Mouse (Mus musculus): ENCODE data around the gene Trpc5.

Trpc5 gene

DNA sequence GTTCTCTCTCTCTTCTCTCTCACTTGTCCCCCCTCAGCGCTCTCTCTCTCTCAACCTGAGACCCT is at the start of gene Trpc5:
Gene Trpc5, minus strand, starts transcription at position 39 of the 65 bp plus-strand sequence.
- no peak for DNase-seq (ENCODE audit: low read depth, low spot score)

- DNase-seq (ENCODE audit: low read depth, low spot score) = no peak
These were observed 28.4 kb upstream of the Trpc5 start for GRCm38 (mm10) chrX:144716330-144716729.

DNA sequence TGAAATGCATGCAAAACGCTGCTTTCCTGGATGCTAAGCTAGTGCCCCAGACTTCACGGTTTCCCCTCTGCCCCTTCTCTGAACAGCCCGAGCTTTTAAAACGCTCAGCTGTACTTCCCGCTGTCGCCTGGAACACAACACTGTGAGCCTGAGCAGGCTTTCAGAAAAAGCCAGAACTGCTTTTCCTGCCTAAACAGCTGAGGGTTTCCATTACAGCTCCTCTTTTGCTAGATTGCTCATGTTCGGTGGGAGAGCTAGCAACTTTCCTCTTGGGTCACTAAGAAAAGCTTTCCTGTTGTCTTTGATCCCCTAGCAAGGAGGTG is 1.8 kb upstream of the Trpc5 start:
- no peak for DNase-seq (ENCODE audit: low read depth, low spot score)

DNA sequence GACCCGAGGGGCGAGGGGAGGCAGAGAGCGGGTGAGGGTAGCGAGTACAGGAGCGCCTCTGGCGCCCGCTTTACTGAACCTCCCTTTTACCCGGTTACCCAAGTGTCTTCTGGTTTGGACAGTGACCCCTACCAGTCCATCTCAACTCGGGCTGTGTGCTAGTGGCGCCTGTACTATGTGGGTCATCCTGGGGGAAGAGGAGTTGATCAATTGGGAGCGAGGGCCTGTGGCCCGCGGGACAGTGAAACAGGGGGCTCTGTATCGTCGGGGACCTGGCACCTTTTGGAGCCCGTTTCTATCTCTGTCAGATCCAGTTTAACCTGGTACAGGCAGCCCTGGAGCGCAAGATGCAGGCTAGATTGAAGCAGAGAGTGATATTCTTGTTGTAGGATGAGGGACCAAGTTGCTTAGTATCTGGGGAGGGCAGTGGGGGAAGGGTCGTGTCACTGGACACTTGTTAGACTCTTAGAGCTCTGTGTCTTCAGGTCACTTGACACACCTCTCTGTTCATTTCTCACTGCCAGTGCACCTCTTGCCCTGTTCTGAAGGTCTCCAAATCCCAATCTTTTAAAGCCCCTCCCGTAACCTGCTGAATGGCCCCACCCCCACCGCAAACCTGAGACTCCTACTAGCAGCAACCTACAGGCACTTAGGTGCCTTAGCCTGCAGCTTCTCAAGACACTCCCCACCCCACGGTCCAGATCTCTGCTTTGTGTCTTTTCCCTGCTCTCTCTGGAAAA is 1.3 kb upstream of the Trpc5 start:
- DNase-seq (ENCODE audit: low read depth, low spot score) = no peak

DNA sequence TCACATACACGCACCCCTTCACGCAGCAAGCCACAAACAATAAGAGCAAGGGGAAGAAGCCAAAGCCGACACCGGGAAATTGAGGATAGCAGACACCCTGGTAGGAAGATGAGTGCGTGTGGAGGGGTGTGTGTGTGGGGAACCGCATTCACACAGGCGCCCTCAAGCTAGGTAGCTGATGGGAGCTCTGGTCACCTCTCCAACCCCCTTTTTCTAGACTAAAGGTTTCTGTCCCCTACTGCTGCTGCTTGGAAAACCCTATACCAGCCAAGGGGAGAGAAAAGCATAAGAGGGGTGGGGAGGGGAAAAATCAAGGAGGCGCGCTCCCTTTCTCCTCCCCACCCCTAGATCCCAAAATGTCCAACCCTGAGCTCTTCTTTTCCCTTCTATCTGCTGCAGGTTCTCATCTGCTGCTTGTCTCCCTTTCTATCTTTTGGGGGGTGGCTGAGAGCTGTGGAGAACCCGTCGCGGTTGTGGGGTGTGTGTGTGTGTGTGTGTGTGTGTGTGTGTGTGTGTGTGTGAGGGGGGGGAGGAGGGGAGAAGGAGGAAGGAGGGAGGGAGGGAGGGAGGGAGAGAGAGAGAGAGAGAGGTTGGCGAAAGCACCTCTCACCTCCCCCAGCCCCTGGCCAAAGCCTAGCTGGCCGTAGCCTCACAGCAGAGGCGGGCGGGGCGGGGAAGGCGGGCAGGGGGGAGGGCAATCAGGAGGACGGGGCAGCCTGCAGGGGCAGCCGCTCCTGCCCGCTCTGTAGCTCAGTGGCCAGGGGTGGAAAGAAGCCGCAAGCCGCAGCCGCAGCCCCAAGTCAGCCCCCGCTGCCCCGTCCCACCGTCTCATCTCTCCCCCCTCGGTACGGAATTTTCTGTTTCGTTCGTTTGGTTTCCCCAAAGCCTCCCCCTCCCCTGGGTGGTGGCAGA is 483 bp upstream of the Trpc5 start, which contains the start of gene Rtl4:
Gene Rtl4, plus strand, starts transcription at position 701 of the 912 bp plus-strand sequence.
- no peak for DNase-seq (ENCODE audit: low read depth, low spot score)

- DNase-seq (ENCODE audit: low read depth, low spot score) = no peak
These were observed 238 bp downstream of the Trpc5 start for GRCm38 (mm10) chrX:144687742-144688141.

DNA sequence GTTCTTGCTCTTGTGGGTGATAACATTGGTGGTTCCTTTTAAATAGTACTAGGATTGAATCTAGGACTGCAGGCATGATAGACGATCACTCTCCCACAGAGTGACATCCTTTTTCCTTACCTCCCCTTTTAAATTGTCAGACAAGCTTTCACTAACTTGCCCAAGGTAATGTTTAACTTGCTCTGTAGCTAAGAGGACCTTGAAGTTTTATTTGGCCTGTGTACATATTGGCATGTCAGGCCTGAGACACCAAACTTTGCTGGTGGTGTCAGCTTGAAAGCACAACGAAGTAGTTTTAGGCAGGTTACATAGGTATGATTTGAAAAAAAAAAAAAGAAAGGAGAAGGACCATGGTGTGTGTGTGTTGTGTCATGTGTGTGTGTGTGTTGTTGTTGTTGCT is 35.8 kb downstream of the Trpc5 start:
- DNase-seq (ENCODE audit: low read depth, low spot score) = no peak

GRCm38 (mm10) chrX:144645394-144645793 is 42.6 kb downstream of the Trpc5 start:
- no peak for DNase-seq (ENCODE audit: low read depth, low spot score)

- no peak for DNase-seq (ENCODE audit: low read depth, low spot score)
These were observed 43.2 kb downstream of the Trpc5 start for GRCm38 (mm10) chrX:144644756-144645155.

GRCm38 (mm10) chrX:144612753-144613152 is 75.2 kb downstream of the Trpc5 start:
- DNase-seq (ENCODE audit: low read depth, low spot score) = no peak

- DNase-seq (ENCODE audit: low read depth, low spot score) = no peak
These were observed 151.5 kb downstream of the Trpc5 start for GRCm38 (mm10) chrX:144536431-144536830.

DNA sequence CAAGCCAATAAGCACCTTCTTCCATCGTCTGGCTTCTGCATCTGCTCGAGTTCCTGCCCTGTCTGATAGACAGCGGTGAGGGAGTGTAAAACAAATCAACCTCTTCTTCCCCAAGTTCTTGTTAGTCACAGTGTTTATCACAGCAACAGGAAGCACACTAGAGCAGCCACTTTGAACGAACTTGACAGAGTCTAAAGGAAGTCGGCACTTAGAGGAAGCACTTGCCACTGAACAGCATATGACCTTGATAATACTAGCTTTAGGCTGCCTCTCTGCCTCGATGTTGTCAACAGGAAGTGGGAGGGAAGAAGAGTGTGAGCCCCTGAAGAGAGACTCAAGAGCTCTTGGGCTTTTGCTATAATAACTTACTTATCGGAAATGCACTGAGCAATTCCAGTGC is 161.9 kb downstream of the Trpc5 start:
- peak; percentile 1 for DNase-seq (ENCODE audit: low read depth, low spot score)

DNA sequence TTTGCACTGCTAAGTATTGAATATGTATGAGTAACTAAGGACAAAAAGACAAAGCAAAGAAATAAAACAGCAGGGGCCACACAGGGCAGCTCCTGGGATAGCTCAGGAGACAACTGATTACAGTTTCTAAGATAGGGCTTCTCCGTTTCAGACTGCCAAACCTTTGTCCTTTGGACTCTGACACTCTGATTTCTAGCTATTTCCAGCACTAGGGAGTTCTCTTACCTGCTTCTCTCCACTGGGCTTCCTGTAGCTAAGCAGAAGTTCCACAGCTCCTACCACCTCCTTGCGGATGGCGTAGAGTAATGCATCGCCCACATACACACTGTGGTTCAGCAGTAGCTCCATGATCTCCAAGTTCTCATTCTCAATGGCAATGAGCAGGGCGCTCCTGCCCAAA is 164.7 kb downstream of the Trpc5 start:
- no peak for DNase-seq (ENCODE audit: low read depth, low spot score)

DNA sequence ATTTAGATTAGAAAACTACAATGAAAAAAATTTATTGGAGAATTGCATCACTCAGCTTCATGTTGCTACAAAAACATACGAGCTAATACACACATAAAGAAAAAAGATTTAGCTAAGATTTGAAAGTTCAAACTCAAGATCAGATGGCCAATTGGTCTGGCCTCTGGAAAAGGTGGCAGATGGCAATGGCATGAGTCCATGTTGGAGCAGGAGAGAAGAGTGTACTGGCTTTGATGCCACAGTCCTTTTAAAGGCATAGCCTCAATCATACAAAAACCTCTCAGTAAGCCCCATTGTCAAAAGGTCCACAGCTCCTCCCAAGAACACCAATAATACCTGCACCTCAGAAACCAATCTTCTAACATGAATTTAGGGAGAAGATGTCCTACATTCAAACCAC is 196.6 kb downstream of the Trpc5 start:
- DNase-seq (ENCODE audit: low read depth, low spot score) = no peak

DNA sequence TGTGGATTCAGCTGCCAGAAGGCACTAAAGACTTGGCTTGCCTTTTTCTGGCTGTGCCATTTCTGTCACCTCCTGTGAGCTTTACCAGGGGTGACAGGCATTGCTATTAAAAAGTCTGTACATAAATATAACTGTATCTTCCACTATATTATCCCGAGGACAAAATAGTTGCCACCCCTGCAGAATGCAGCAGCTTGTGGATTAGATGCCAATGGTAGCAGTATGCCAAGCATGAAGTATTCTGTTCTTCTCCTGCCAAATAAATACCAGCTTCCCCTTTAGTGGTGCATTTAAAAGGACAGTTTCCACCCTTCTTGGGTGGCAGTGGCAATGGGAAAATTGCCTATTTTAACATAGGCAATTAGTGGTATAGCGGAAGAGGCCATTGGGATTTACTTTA is 223.6 kb downstream of the Trpc5 start:
- no peak for DNase-seq (ENCODE audit: low read depth, low spot score)

DNA sequence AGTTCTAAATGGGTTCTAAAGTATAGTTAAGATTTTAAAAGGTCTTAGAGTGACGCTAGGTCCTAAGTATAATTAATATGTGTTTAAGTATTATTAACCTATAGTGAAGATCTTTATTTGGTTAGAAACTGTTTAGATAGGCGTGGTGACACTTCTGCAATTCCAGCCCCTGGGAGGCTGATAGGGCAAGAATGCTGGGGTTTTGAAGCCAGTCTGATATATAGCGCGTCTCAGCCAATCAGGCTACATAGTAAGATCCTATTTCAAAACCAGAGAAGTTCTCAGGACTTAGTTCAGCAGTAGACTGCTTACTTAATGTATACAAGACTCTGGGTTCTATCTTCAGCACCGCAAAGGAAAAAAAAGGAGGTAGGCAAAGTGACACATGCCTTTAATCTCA is 231.7 kb downstream of the Trpc5 start, which contains the start of gene Trpc5os:
Gene Trpc5os, plus strand, starts transcription at position 301 of the 400 bp plus-strand sequence.
- DNase-seq (ENCODE audit: low read depth, low spot score) = no peak

DNA sequence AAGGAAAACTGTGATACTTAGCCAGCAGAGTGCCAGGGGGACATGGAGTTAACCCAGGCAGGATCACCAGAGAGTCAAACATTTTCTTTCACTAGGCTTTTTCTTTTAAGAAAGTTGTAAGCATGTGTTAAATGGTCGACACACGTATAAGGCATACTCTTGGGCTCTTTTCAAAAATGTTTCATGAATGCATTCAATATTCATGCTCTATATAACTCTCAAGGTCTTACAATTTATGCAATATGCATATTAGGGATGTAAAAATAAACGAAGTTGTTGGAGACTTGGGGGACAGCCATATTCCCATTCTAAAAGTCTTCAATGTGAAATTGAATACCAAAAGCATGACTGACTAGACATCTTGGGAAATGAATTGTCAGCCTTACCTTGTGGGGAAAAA is 264.1 kb downstream of the Trpc5 start:
- DNase-seq (ENCODE audit: low read depth, low spot score) = no peak

DNA sequence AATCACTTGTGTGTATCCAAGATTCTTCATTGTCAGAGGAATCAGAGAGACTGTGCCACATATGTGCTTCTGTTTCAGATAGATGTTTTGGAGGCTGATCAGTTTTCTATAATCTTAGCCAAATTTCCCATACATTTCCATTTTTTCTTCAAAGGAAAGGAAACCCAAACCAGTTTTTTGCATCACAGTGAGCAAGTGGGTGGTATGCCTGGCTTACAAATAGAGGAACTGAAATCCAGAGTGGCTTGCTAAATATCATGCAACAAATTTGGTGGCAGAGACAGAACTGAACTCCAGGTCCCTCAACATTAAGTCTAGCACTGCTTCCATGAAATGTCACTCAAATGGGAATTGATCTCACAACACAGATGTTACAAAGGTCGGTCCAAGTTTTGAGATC is 266.9 kb downstream of the Trpc5 start:
- no peak for DNase-seq (ENCODE audit: low read depth, low spot score)

- DNase-seq (ENCODE audit: low read depth, low spot score) = no peak
These were observed 267.7 kb downstream of the Trpc5 start for GRCm38 (mm10) chrX:144420259-144420658.

DNA sequence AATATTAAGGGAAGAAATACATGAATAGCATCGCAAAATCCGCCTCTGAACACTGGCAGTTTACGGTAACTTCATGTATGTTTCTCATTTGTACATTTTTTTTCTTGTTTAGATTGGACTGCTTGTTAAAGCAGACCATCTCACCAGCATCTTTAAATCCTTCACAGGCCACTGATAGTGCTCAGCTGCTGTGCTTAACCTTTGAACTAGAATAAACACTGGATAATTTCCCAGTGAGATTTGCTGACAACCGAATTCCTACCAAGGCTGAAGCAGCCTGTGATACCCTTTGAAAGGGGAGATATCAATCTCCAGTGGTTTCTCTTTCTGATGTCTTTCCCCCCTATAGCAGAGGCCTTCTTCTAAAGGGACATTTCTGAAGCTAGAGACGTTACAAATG is 279.9 kb downstream of the Trpc5 start:
- DNase-seq (ENCODE audit: low read depth, low spot score) = no peak

DNA sequence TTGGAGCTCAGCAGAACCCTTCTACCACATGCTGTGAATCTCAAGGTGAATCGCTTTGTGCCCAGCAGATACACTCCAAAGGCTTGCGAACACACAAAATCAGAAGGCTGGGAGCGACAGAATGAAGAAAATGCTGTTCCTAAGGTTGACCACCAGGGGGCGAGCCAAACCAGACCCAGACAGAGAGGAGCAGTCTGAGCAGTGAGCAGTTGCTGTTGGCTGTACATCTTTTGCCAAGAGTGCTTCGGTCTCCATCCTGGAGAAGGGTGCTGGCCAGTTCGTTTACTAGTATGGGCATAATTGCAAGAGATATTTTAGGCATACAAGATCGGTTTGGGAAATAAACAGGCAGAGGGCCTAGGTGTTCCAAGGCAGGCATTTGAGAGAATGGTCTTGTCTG is 284.5 kb downstream of the Trpc5 start:
- peak; percentile 0 for DNase-seq (ENCODE audit: low read depth, low spot score)

DNA sequence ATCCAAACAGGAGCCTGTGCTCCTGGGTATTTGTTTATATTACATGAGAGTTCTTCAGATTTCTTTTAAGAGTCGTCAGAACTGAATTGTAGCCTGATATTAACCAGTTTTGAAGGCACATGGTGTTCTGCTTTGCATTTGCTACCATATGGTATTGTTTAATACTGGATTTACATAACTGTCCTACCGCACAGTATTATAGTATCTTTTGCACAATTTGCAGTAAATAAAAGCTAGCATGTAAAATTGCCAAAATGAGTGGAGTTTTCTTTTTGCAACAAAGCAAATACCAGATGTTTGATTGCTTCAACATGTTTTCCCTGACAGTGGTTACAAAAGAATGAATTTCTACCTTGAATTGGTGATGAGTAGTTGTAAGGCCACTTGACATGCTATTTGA is 313.8 kb downstream of the Trpc5 start:
- DNase-seq (ENCODE audit: low read depth, low spot score) = no peak

GRCm38 (mm10) chrX:144338355-144338754 is 349.6 kb downstream of the Trpc5 start:
- no peak for DNase-seq (ENCODE audit: low read depth, low spot score)

DNA sequence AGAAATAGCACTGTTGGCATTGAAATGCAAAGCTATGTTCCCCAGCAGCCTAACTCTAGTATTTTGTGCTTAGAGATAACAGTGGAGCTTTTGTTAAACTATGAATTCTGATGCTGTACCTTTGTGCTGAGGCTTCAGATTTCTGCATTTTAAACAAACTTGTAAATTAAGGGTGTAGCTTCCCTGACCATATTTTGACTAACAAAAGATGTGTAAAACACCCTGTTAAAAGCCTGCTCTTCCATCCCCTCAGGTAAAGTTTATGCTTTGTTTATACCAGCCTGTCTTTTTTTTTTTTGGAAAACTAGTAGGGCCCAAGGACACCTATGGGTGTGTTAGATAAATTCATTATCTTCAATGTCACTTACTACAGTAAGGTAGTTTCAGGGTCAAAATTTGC is 350.0 kb downstream of the Trpc5 start:
- DNase-seq (ENCODE audit: low read depth, low spot score) = no peak
